Mouse (Mus musculus): Measurements from ENCODE around the gene Gm45234. TPM values are rescaled to one million over a fixed set of nuclear protein-coding genes. Genes with fewer than 3 reads are reported as not detected.

Gm45234 gene
- total and polyA plus RNA-seq, 3 experiments, result not detected

DNA sequence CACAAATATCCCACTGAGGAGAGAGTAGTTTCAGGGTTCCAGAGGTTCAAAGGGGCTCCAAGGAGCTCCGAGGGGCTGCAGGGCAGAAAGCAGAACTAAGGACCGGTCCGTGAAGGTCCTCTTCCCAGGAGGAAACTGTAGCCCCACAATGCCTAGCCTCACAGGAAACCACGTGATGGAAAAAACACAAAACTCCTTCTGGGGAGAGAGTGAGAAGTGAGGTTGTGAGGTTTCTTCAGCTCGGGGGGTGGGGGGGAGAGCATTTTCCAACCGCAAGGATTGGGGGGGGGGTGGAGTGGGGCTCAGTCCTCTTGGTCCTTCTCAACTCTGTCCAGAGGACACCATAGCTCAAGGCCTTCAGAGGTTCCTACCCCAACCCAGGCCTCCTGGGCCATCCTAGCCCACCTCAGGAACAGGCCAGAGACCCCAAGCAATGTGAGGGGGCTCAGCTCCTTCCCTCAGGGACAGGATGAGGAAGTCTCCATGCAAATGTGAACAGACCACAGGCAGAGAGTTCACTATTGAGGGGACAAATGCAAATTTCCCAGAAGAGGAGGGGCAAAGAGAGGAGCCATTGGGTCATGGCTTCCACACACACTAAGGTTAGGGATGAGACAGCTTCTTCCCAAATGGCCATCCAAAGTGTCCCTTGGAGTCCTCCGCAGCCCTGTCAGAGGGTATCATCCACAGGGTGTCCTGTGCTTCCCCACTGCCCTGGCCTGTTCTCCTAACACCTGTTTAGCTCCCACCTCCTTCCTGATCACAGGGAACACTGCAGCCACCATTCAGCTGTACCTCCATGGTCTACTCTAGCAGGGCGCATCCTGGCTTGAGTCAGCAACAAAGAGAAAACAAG lies 25.7 kb downstream of the Gm45234 start:
- H3K36me3 ChIP-seq (replicated peaks), result peaks cover 70% of the 10 kb centered on the region
- TF ChIP-seq TAL1 (conservative IDR thresholded peaks at IDR 0.05; ENCODE audit: low read depth, low read length), result no peak
- TF ChIP-seq GATA1 (IDR thresholded peaks at IDR 0.05; ENCODE audit: borderline replicate concordance, low read length), result no peak
- no peak for TF ChIP-seq GATA2 (IDR thresholded peaks at IDR 0.05; ENCODE audit: borderline replicate concordance, low read depth, low read length)
- no peak for TF ChIP-seq POLR2AphosphoS5 (IDR thresholded peaks at IDR 0.05; ENCODE audit: insufficient replicate concordance, low read depth, low read length)
- no peak for TF ChIP-seq CTCF (IDR thresholded peaks at IDR 0.05; ENCODE audit: low read depth, low read length)
- ATAC-seq (ENCODE audit: extremely low read depth, insufficient number of reproducible peaks, low FRiP score, poor library complexity, severe bottlenecking), result 0 out of 2 replicates have a peak, but pooled peaks have one; percentile 9
- no peaks in the 10 kb centered on the region for H3K9me3 ChIP-seq (replicated peaks)
- H3K4me1 ChIP-seq (ENCODE audit: insufficient read depth, low read depth, low read length), result peaks cover 88% of the 10 kb centered on the region
- no peaks in the 10 kb centered on the region for H3K27me3 ChIP-seq (ENCODE audit: insufficient read depth, low read length)
- no peak for DNase-seq (ENCODE audit: low spot score)
- H3K4me3 ChIP-seq (ENCODE audit: low read depth, low read length), result no peak overlapping the region; the same call in 1 of the 2 replicates

DNA sequence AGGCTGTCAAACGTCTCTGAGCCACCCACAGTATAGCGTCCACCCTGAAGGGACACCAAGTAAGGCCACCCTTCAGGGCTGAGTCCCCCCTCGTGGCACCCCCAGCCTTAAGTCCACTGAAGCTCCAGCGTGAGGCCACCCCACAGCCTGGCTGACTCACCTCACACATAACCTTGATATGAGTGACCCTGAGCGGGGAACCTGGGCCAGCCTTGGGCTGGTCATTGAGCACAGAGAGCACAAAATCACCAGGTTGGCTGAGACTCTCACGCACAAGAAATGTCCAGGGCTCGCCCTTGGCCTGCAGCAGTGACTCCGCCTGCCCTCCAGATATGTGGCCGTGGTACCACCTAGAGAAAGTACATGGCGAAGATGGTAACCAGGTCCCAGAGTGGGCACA lies 27.2 kb downstream of the Gm45234 start:
- DNase-seq (ENCODE audit: low spot score) (no peak), ATAC-seq (ENCODE audit: extremely low read depth, insufficient number of reproducible peaks, low FRiP score, poor library complexity, severe bottlenecking) (no peak)
- no peaks in the 10 kb centered on the region for H3K9me3 ChIP-seq (replicated peaks)
- no peaks in the 10 kb centered on the region for H3K27me3 ChIP-seq (ENCODE audit: insufficient read depth, low read length)
- peaks cover 91% of the 10 kb centered on the region for H3K4me1 ChIP-seq (ENCODE audit: insufficient read depth, low read depth, low read length)
- no peak for TF ChIP-seq GATA2 (IDR thresholded peaks at IDR 0.05; ENCODE audit: borderline replicate concordance, low read depth, low read length)
- TF ChIP-seq GATA1 (IDR thresholded peaks at IDR 0.05; ENCODE audit: borderline replicate concordance, low read length), result no peak
- TF ChIP-seq POLR2AphosphoS5 (IDR thresholded peaks at IDR 0.05; ENCODE audit: insufficient replicate concordance, low read depth, low read length), result no peak
- TF ChIP-seq CTCF (IDR thresholded peaks at IDR 0.05; ENCODE audit: low read depth, low read length), result no peak
- no peak for TF ChIP-seq TAL1 (conservative IDR thresholded peaks at IDR 0.05; ENCODE audit: low read depth, low read length)
- peak overlapping the region; percentile 1; the same call in 1 of the 2 replicates for H3K4me3 ChIP-seq (ENCODE audit: low read depth, low read length)
- H3K36me3 ChIP-seq (replicated peaks), result peaks cover 84% of the 10 kb centered on the region

DNA sequence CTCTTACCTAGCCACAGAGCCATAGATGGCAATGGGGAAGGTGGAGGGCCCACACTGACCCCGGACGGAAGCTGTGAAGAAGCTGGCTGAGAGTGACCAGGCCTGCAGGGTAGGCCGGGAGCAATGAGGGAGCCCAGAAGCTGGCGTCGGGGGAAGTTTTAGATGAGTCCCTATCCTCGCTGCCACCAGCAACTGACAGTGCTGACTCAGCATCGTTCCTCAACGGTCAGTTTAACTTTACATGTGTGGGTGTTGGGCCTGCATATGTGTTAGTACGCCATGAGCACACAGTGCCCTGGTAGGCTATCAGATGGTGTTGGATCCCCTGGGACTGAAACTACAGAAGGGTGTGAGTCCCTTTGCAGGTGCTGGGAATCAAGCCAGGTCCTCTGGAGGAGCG lies 31.3 kb downstream of the Gm45234 start:
- no peak for TF ChIP-seq GATA1 (IDR thresholded peaks at IDR 0.05; ENCODE audit: borderline replicate concordance, low read length)
- TF ChIP-seq GATA2 (IDR thresholded peaks at IDR 0.05; ENCODE audit: borderline replicate concordance, low read depth, low read length), result no peak
- no peak for TF ChIP-seq POLR2AphosphoS5 (IDR thresholded peaks at IDR 0.05; ENCODE audit: insufficient replicate concordance, low read depth, low read length)
- TF ChIP-seq TAL1 (conservative IDR thresholded peaks at IDR 0.05; ENCODE audit: low read depth, low read length), result no peak
- no peak for TF ChIP-seq CTCF (IDR thresholded peaks at IDR 0.05; ENCODE audit: low read depth, low read length)
- Histone ChIP-seq H3K4me1 (ENCODE audit: insufficient read depth, low read depth, low read length) (peaks cover 86% of the 10 kb centered on the region), H3K27me3 (ENCODE audit: insufficient read depth, low read length) (no peaks in the 10 kb centered on the region), H3K9me3 (replicated peaks) (no peaks in the 10 kb centered on the region), H3K4me3 (ENCODE audit: low read depth, low read length) (peak overlapping the region; percentile 63; the same call in 1 of the 2 replicates), H3K36me3 (replicated peaks) (peaks cover 90% of the 10 kb centered on the region)
- no peak for DNase-seq (ENCODE audit: low spot score)
- peak; percentile 22; the same call in 1 of the 2 replicates for ATAC-seq (ENCODE audit: extremely low read depth, insufficient number of reproducible peaks, low FRiP score, poor library complexity, severe bottlenecking)

DNA sequence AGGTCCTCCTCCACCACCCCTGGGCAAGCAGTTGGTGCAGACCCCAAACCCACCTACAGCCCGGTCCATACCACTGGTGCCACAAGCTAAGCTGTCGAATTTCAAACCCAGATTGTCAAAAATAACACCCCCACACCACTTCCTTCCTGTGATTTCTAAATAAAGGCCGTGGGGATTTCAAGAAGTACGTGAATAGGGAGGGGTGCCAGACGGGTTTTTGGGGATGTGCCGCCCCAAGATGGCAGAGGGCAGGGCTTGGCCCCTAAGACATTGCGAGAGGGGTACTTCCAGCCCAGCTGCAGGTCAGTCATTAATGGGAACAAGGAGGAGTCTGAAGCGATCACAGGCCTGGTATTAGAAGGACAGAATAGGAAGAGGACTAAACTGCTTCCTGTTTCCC lies 32.3 kb downstream of the Gm45234 start:
- ATAC-seq (ENCODE audit: extremely low read depth, insufficient number of reproducible peaks, low FRiP score, poor library complexity, severe bottlenecking) (no peak), DNase-seq (ENCODE audit: low spot score) (no peak)
- no peak overlapping the region; the same call in 1 of the 2 replicates for H3K4me3 ChIP-seq (ENCODE audit: low read depth, low read length)
- no peaks in the 10 kb centered on the region for H3K27me3 ChIP-seq (ENCODE audit: insufficient read depth, low read length)
- H3K4me1 ChIP-seq (ENCODE audit: insufficient read depth, low read depth, low read length), result peaks cover 88% of the 10 kb centered on the region
- TF ChIP-seq GATA2 (IDR thresholded peaks at IDR 0.05; ENCODE audit: borderline replicate concordance, low read depth, low read length) (no peak), GATA1 (IDR thresholded peaks at IDR 0.05; ENCODE audit: borderline replicate concordance, low read length) (no peak), CTCF (IDR thresholded peaks at IDR 0.05; ENCODE audit: low read depth, low read length) (no peak), POLR2AphosphoS5 (IDR thresholded peaks at IDR 0.05; ENCODE audit: insufficient replicate concordance, low read depth, low read length) (no peak), TAL1 (conservative IDR thresholded peaks at IDR 0.05; ENCODE audit: low read depth, low read length) (no peak)
- H3K36me3 ChIP-seq (replicated peaks), result peaks cover 89% of the 10 kb centered on the region
- H3K9me3 ChIP-seq (replicated peaks), result no peaks in the 10 kb centered on the region

DNA sequence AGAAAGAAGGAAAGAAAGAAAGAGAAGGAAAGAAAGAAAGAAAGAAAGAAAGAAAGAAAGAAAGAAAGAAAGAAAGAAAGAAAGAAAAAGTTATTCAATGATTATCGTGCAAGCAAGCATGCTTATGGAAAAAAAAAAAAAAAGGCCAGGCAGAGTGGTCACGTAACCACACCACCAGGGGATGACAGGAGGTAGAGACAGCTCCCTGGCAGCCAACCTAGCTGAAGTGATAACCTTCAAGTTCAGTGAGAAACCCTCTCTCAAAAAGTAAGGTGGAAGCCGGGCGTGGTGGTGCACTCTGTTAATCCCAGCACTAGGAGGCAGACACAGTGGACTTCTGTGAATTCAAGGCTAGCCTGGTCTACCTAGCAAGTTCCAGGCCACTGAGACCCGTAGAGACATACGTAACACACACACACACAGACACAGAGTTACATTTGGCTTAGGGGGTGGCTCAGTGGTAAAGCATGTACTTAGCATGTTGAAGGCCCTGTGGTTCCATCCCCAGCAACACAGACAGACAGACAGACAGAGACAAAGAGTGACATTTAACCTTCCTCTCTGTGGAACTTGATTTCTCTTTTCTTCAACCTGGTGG lies 32.8 kb downstream of the Gm45234 start:
- DNase-seq (ENCODE audit: low spot score), result no peak
- no peak for ATAC-seq (ENCODE audit: extremely low read depth, insufficient number of reproducible peaks, low FRiP score, poor library complexity, severe bottlenecking)
- Histone ChIP-seq H3K9me3 (replicated peaks) (no peaks in the 10 kb centered on the region), H3K27me3 (ENCODE audit: insufficient read depth, low read length) (no peaks in the 10 kb centered on the region), H3K36me3 (replicated peaks) (peaks cover 89% of the 10 kb centered on the region), H3K4me1 (ENCODE audit: insufficient read depth, low read depth, low read length) (peaks cover 88% of the 10 kb centered on the region), H3K4me3 (ENCODE audit: low read depth, low read length) (no peak overlapping the region; the same call in 1 of the 2 replicates)
- no peak for TF ChIP-seq TAL1 (conservative IDR thresholded peaks at IDR 0.05; ENCODE audit: low read depth, low read length)
- no peak for TF ChIP-seq POLR2AphosphoS5 (IDR thresholded peaks at IDR 0.05; ENCODE audit: insufficient replicate concordance, low read depth, low read length)
- TF ChIP-seq GATA1 (IDR thresholded peaks at IDR 0.05; ENCODE audit: borderline replicate concordance, low read length), result no peak
- no peak for TF ChIP-seq CTCF (IDR thresholded peaks at IDR 0.05; ENCODE audit: low read depth, low read length)
- no peak for TF ChIP-seq GATA2 (IDR thresholded peaks at IDR 0.05; ENCODE audit: borderline replicate concordance, low read depth, low read length)

DNA sequence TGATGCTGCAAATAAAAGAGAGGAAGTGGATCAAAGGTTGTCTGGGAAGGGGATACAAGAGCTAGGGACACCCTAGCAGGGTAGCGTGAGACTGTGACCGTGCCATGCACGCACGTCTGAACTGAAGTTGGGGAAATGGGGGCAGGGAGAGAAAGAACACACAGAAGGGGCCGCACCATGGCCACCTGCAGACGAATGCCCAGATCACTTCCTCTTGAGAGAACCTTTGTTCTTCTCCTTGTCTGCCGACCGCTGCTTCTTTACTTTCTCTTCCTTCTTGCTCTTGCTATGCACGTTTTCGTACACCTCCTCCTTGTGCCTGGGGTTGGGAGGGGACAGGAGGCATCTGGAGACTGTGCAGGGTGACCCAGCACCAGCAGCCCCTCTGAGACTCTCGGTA lies 34.9 kb downstream of the Gm45234 start:
- TF ChIP-seq GATA1 (IDR thresholded peaks at IDR 0.05; ENCODE audit: borderline replicate concordance, low read length) (no peak), GATA2 (IDR thresholded peaks at IDR 0.05; ENCODE audit: borderline replicate concordance, low read depth, low read length) (no peak), POLR2AphosphoS5 (IDR thresholded peaks at IDR 0.05; ENCODE audit: insufficient replicate concordance, low read depth, low read length) (no peak), TAL1 (conservative IDR thresholded peaks at IDR 0.05; ENCODE audit: low read depth, low read length) (no peak), CTCF (IDR thresholded peaks at IDR 0.05; ENCODE audit: low read depth, low read length) (no peak)
- Histone ChIP-seq H3K9me3 (replicated peaks) (no peaks in the 10 kb centered on the region), H3K4me3 (ENCODE audit: low read depth, low read length) (peak overlapping the region; percentile 8; the same call in 1 of the 2 replicates), H3K36me3 (replicated peaks) (peaks cover 91% of the 10 kb centered on the region), H3K27me3 (ENCODE audit: insufficient read depth, low read length) (no peaks in the 10 kb centered on the region), H3K4me1 (ENCODE audit: insufficient read depth, low read depth, low read length) (peaks cover 93% of the 10 kb centered on the region)
- no peak for ATAC-seq (ENCODE audit: extremely low read depth, insufficient number of reproducible peaks, low FRiP score, poor library complexity, severe bottlenecking)
- no peak for DNase-seq (ENCODE audit: low spot score)
